Mouse (Mus musculus) bone marrow macrophage, adult 2 months (primary cell): Measurements from ENCODE around the gene Nfe2l2.

Experiments
- CTCF ChIP-seq: IDR thresholded peaks from 2 replicates; pipeline ENCODE4 v1.5.1; 2012; ENCODE audit warnings: low read depth, mild to moderate bottlenecking, low read length, moderate library complexity
- POLR2A ChIP-seq: IDR thresholded peaks from 2 replicates; pipeline ENCODE4 v1.6.1; 2012; ENCODE audit warnings: mild to moderate bottlenecking, low read depth, low read length, borderline replicate concordance

DNA sequence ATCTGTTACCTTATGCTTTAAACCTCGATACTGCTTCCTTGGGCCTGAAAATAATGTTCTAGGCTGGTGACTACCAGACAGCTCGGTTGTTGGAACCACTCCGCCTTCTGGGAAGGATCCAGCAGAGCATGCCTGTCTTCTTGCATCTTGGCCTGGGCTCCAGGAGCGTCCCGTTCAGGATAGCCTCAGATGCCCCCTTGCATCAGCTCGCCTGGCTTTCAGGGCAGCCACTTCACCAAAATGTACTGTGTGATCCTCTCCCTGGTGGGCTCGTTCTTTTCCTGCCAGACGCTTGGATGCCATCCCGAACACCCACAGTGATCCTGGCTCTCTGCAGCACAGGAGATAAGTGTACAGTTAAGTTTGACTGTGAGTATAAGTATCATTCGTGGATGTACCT is 25.6 kb upstream of the Nfe2l2 start:
- TF ChIP-seq POLR2A (no peak), CTCF (no peak)
